Mouse (Mus musculus) cerebellum, adult 18-20 months (tissue): Measurements from ENCODE around the gene Usp21.
A peak's percentile ranks its signal among the peaks of the same experiment; 100 is the strongest.
"Not testable (repeated sequence)": the region's sequence is repeated elsewhere in the genome, so short reads cannot be mapped to it uniquely, and the experiment has no call there.

Source experiments
- DNase-seq, 2 experiments: peaks; one replicate each; pipeline ENCODE4 v3.0.0; 2021

Gene Usp21

DNA sequence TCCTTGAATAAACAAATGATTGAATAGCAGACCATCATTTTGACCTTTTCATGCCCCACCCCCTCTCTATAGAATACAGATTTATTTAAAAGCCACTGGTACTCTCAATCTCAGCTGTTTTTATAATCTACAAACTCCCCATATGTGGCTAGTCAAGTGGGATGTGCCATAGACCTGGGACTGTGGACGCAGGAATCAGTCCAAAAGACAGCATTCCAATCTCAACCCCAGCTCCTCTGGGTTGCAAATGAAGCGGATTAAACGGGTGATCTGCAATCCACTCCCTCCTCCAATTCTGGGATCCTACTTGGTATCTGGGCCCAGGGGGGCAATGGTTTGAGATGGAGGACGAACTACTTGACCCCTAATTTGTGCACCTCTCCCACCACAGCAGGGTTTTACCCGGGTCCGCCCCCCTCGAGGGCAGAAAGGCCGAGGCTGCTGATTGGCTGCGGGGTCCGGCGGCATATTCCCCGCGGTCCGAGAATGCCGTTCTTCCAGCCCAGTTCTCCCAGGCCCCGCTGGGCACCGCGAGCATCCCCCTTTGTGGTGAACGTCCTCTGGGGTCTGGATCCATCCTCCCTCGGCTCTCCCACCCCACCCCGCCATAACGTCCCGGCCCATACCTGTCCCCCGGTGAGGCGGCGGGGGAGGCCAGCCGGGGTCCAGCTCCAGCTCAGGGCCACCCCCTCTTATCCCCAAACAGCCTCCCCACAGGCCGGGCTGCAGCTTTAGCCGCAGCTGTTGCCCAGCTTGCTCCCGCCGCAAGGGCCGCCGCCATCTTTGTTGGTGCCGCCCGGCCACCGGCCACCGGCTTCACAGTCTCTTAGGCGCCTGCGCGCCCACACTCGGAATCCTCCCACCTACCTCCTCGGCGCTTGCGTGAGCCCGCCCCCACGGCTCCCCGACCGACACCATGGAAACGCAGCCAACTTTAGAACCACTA, at the start of gene Usp21:
Usp21 (minus strand) TSS at position 856 of the 946 bp plus-strand sequence.
- peak; percentile 95 for DNase-seq

DNA sequence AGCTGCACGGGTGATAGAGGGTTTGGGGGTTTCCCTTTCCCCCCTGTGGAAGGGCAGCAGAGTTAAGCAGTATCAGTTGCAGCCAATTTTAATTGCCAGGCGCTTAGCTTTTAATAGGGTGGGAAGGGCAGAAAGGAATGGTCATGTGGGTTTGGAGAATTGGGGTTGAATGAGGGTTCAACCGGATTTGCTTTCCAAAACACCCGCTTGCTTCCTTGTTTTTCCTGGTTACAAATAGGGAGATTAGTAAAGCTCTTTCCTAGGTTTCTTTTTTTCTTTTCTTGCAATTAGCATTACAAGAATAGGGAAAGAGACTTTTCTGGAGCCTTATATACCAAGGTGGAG, 42.4 kb upstream of the Usp21 start:
- no peak for DNase-seq

DNA sequence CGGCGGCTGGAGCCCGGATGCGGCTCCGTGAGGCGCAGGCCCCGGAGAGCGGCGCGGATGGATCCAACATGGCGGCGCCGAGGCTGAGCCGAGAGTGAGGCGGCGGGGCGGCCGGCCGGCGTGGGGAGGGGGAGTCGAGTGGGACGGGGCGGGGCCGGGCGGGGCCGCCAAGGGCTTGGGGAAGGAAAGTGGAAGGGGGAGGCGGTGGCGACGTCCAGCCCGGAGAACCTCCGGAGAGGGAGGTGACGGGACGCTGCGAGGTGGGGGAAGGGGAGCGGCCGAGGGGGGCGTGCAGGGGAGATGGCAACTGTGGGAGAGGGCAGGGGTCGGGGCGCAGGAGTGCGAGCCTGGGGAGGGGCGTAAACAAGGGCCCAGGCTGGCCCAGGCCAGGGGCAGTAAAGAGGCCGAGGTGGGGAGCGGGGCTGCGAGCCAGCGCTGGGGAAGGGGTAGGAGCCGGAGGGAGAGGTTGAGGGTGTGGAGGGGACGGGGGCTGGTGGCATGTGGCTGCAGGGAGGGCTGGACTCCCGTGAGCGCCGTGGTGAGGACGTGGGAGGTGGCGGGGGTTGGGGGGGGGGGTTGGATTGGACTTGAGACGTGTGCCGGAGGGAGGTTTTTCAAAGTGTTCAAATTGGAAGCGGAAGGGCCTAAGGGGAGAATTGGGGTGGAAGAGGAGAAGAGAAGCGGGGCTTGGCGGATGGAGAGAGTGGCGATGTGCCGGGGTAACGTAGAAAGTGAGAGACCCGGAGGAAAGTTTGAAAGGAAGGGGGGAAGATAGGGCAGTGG, 41.8 kb upstream of the Usp21 start:
- DNase-seq, result peak in 1 of 2 experiments; percentile 43

DNA sequence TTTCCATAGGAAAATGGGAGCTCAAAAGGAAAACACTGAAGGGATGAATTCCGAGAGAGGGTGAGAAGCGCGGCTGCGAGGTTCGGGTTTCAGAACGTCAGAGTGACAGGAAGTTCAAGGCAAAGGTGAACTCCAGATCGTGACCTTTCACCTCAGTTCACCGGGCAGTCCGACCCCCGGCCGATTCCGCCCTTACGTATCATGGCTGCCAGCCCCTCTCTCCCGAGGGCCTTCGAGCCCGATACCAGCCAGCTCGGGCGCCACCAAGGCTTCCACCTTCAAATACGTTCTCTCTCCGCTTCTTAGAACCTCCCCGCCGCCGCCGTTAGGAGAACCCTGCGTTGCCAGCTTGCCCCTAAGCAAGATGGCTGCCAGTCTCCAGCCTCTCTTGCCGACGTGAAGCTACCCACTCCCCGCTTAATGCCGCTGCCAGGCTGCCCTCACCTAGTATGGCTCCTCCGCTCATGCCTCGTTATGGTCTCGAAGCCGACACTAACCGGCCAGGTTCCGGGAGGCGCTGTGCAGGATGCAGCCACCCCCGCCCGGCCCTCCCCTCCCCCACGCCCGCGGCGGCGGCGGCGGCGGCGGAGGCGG, 41.1 kb upstream of the Usp21 start, which contains the start of gene Dedd:
Dedd (plus strand) TSS at position 307 of the 594 bp plus-strand sequence.
- peak; percentile 88 to 92 for DNase-seq

DNA sequence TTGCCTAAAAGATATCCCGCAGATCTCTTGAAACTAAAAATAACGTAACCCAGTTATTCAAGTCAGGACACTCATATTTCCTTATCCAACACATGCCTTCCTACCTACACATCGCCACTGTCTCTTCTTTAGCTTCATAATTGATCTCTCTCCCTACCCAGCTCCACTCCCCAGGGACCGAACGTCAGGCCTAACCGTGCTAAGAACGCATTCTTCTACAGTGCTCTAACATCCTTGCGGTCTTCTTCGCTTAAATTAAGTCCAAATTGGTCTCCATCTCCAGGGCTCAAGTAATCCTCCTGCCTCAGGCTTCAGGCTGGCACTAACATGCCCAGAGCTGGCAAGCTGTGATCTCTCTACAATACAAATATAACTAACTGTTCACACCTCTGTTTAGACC, 40.5 kb upstream of the Usp21 start:
- DNase-seq, result no peak

DNA sequence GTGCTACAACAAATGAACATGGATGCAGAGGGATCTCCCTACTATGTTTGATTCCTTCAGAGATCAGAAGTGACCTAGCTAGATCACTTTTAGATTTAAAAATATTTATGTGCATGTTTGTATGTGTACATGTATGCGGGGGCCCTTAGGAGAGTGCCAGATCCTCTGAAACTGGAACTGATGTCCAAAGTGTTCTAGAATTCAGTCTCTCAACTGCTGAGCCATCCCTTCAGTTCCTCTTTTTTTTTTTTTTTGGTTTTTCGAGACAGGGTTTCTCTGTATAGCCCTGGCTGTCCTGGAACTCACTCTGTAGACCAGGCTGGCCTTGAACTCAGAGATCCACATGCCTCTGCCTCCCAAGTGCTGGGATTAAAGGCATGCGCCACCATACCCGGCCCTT, 38.8 kb upstream of the Usp21 start:
- not testable (repeated sequence) for DNase-seq

DNA sequence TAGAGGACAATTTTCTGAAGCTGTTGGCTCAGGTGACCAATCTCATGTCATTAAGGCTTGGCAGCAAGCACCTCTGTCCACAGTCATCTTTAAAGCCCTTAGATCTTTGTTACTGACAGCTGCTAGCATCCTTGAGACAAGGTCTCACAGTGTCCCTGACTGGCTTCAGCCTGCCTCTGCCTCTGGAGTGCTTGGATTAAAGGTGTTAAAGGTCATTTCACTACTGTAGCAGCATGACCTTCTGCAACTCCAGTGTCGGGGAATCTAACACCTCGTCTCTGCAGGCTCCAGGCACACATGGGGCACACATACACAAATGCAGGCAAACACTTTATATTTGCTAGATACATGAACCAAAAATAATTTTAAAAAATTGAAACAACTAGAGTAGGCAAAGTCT, 37.8 kb upstream of the Usp21 start:
- no peak for DNase-seq

DNA sequence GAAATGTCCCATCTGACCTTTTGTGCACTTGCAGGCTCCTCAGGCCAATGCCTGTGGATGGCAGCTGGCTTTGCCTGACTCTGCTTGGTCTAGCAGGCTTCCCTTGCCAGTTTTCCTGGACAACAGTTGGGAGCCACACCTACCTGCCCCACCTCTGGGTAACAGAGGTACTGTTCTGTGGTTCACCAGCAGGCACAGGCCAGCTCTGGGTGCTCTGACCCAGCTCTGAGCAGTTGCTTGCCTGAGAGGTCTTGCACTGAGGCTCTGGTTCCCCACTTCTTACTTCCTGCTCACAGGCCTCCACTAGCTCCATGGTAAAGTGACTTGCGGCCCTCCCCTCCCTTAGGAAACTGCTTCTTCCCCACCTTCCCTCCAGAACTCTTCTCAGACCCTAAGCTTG, 34.2 kb upstream of the Usp21 start:
- no peak for DNase-seq

DNA sequence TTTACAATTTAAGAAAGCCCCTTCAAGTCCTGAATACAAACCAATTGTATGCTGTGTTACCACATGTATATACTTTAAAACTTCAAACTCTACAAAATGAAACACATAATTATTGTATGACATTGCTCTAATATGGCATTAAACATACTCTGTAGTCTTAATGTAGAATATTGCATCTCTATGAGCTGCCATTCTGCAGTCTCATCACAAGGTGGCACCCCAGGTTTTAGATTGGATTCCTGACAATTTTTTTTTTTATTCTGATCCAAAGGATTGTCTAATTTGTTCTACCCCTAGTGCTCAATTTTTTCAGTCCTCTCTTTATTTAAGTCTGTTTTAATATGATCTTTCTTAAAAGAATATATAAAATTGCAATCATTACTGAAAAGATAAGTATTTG, 33.6 kb upstream of the Usp21 start:
- DNase-seq, result no peak

DNA sequence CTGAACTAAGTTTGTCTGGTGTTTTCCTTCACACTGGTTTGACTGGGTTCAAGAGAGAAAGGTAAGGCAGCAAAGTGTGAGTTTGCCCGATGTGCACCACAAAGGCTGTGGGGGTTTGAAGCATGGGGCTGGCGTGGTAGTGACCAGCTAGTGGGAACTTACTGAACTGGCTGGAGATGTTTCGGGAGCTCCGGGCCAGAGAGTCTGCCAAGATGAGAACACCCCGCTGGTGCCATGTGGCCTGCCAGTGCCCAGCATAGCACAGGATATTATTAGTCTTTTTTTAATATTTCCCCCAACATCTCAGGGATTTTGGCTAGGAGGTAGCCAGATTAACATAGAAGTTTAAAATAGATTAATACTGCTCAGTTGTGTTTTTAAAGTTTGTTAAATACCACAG, 32.4 kb upstream of the Usp21 start:
- peak; percentile 79 to 84 for DNase-seq

DNA sequence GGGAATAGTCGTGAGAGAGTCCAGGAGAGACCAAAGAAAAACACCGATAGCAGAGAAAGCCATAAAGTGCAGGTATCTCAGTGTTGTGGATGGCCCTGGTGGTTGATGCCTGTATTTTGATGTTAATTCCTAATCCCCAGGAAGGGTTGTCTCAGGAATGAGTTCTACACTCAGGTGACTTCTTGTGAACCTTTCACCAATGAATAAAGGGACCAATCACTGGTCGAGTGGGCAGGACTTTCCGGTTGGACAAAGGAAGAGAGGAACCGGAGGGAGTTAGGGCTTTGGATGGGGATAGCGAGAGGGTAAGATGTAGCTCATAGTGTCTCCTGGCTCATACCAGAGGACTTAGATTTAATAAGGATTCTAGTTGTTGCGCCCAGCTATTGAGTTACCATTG, 32.0 kb upstream of the Usp21 start:
- DNase-seq, result no peak

DNA sequence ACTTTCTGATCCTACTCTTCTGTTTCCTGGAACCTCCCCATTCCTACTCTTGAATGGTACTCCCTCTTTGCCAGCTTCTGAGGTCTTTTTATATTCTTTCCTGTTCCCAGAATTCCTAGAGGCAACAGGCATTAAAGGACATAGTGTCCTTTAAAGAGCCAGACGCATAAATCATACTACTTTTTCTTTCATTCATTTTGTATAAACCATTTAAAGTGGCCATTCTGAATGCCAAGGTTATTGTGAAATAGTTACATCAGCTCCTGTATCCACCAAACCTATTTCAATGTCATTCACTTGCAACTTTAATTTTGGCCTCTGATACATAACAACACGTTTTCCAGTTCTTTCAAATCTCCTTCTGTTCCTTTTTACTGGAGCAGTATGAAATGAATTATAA, 21.5 kb upstream of the Usp21 start:
- DNase-seq, result no peak

DNA sequence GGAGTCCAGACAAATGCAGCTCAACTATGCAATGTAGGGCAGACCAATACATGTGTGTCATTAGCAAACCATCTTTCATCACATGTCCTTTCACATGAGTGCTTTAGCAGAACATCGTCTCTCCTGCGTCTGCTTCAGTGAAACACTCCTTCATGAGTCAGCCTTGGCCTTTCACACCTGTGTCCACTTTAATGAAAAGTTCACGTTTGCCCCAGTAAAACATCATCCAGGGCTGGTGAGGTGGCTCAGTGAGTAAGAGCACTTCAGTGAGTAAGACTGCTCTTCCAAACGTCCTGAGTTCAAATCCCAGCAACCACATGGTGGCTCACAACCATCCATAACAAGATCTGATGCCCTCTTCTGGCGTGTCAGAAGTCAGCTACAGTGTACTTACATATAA, 18.4 kb upstream of the Usp21 start:
- DNase-seq, result not testable (repeated sequence)

DNA sequence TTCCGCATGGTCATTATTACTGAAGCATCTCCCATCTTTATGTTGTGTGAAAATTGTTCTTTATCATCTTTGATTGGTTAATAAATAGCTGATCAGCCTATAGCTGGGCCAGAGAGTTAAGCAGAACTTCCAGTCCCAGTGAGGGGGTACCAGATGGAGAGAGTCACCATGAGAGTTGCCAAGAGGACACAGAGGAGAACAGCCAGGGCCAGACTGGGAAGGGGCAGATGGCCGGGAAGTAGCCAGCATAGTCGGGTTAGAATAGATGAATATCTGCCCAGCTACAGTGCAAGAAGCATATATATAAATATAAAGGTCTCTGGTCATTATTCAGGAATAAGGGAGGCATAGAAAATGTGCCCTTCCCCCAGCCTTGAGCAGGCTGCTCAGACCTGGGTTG, 10.4 kb upstream of the Usp21 start:
- DNase-seq, result no peak

DNA sequence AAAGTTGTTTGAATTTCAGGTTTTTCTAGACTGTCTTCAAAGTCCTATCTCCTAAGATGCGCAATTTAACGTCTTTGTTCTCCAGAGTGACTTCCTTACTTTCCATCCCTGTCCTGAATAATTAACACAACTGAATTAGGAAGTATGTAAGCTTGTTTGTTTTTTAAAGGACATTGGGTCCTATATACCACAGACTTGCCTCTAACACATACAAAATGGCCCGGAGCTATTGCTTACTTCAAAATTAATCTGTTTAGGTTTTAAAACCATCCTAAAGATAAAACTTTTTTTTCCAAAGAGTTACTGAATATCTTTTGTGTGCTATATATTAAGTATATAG, 7.2 kb upstream of the Usp21 start:
- DNase-seq, result no peak

DNA sequence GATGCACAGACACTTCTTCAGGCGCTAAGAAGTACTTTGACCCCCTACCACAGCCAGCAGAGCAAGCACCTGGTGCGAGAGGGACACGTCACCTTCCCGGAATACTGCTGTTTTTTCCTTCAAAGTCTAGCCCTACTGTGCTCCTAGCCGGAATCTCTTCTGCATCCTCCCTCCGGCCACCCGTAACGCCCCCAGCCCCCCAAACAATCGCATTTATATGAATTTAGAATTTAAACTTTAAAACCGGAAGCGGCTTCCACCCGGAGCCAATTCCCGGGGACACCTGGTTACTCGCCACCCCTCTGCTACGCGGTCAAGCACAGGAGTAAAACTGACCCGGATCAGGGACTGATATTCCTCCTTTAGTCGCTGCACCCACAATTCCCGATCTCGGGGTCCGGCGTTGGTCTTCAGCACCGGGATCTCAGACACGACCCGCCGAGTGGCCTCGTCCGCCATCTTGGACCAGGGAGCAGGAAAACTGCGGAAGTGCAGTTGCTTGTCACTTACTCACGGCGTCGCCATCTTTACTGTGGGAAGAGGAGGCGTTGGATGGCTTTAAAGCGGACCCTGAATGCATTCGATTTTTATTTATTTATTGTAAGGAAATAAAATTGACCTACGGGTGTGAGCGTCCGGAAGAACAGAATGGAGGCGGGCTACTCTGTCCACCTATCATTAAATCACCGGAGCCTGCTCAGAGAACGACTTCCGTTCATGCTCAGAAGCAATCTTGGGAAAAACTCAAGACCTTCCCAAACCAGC, 6.7 kb upstream of the Usp21 start, which contains the start of gene Ufc1:
Ufc1 (minus strand) TSS at position 727 of the 765 bp plus-strand sequence.
- DNase-seq, result peak; percentile 86 to 87

DNA sequence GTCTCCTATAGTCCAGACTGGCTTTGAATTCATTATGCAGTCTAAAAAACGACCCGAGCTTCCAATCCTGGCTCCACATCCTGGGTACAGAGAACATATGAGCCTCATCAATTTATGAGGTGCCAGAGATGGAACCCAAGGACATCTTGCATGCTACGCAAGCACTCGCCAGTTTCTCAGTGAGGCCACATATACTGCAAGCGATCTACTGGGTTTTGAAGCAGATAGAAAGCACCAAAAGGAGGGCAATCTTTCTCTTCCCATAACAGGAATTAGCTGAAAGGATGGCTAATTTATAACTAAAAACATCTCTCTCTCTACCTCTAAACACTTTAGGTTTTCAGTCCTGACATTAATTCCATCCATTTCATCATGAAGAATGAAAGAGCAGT, 6.1 kb upstream of the Usp21 start:
- DNase-seq, result no peak

DNA sequence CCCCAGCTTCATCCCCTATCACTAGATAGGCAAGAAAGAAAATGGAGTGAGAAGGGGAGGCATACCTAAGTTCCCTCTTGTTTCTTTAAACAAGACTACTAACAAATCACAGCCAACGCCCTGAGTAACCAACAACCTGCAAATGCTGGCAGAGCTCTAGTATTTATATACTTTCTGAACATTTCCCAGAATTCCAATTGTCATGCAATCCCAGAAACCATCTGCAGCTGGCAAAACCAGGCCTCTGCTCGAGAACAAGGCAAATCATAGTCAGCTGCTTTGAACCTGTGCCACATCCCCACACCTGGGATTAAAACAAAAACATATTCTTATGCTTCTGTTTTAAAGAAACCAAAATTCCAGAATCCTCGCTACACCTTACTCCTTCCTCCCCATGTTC, 5.6 kb upstream of the Usp21 start:
- no peak for DNase-seq

DNA sequence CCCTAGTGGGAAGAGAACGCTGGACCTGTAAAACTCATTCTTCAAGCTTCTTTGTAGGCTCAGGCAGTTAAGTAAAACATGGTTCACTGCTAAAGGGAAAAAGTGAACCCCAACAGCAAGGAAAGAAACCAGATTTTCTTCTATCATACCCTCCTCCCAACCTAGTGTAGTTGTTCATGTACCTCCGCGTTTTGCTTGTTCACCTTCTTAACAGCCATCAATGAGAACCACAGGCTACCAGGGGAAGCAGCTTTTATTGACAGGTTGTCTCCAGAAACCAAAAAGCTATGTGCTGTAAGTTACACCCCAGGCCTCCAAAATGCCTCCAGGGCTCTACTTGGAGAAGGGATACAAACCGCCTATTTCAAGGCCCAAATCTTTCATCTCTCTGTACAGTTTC, 537 bp upstream of the Usp21 start:
- no peak for DNase-seq

DNA sequence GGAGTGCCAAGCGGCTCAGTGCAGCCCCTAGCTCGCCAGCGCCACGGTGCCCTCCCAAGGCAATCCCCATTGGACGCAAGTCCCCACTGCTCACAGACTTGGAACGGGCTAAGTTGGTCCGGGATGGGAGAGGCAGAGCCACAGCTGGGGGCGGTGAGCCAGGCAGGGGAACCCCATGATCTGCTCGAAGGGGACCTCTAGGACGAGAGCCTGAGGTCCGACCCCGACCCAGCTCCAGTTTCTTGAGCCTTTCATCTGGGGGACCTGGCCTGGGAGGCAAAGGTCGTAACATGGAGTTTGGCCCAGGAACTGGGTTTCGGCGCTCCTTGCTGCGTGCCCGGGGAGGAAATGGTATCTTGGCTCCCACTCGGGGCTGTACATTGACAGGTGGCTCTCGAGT, 1.3 kb downstream of the Usp21 start:
- peak in 1 of 2 experiments; percentile 34 for DNase-seq

DNA sequence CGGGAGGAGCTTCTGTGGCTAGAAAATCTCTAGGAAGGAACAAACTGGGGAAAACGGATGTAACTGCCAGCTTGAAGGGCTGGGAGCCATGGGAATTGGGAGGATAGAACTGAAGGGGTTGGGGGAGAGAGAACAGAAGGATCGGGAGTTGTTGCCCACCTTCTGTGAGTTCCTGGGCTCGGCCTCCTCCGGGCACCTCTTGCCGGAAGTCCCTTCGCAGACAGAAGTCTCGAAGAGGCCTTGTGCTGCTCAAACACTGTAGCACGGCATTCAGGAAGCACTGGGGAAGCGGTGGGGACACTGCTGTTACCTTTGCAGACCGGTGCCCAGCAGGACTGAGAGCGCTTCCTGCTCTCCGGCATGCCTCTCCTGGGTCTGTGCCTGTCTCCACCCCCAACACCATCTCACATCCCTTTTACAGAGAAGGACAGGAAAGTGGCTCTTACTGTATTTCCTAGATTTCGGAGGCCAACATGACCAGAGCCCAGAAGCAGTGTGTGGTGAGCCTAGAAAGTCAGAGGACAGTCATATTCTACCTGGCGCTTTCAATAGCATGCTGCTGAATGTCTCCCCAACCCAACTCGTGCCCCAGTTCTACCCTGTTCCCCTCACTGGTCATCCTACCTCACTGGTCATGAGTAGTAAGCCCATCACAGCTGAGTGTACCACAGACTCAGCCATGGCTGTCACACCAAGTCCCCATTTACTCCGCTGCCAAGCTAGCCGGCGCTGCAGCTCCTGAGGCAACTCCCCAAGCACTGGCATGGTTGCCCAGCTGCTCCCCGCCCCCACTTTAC, 2.5 kb downstream of the Usp21 start:
- DNase-seq, result peak in 1 of 2 experiments; percentile 12

DNA sequence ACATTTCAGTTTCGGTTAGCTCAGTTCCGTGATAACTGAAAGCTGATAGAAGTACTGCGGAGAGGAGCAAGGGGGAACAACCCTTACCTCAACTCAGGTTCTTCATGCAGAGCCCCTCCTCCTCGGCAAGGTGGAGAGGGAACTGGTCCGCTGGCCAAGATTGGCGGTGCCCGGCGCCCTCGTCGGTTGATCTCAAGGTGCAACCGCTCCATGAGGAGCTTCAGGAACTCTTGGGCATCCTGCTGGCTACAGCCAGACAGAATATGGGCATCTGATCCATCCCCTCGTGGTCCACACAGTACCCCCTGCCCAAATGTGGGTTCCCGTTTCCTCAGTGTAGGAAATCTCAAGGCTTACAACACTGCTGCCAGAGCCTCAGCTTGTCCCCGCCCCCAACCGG, 3.3 kb downstream of the Usp21 start:
- no peak for DNase-seq
